Mouse (Mus musculus): ENCODE results near the gene D5Ertd577e.
"Not testable (repeated sequence)": the region's sequence is repeated elsewhere in the genome, so short reads cannot be mapped to it uniquely, and the experiment has no call there.

Gene D5Ertd577e

DNA sequence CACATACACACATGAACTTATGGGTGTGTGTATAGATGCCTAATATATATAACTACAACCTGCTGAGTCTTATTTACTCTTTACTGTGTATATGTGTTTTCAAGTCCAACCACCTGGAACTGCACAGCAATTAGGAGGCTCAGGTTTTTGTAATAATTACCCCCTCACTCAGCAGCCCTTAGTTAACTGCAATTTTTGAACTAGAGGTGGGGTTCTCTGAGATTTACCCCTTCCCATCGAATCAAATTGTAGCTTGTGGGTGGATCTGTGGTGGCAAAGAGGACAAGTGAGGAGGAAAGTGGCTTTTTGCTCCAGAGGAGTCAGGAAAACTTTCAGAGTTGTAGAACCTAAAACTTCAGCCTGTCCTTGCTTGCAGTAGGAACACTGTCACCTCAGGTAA lies at the start of gene D5Ertd577e:
TSS of gene D5Ertd577e (plus strand) at position 301 of the 400 bp plus-strand sequence.
- not testable (repeated sequence) for DNase-seq (ENCODE audit: low read depth, low spot score)

DNA sequence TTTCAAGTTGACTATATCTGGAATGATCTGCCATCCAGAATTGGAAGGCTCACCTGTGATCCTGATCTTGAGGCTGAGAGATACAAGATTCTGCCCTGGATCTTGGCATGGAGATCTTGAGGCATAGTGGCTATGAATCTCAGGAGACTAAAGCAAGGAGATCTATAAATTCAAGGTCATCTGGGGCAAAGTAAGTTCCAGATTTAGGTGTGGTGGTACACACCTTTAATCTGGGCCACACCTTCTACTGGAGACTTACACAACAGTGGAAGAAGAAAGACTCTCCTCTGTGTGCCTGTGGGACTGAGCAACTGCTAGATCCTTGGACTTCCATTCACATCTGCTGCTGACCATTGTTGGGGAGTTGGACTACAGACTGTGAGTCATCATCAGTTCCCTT lies 53.9 kb downstream of the D5Ertd577e start, which contains the start of gene Gm3286:
TSS of gene Gm3286 (plus strand) at position 301 of the 400 bp plus-strand sequence.
- not testable (repeated sequence) for DNase-seq (ENCODE audit: low read depth, low spot score)
